Mouse (Mus musculus) heart, postnatal 0 days (tissue): ENCODE measurements around the gene Bud23.

Experiments used
- CTCF ChIP-seq: IDR thresholded peaks from 2 replicates; pipeline ENCODE4 v1.5.1; 2016; ENCODE audit warnings: antibody characterized with exemption, control low read depth, low read depth
- EP300 ChIP-seq: IDR thresholded peaks from 2 replicates; pipeline ENCODE4 v1.6.1; 2016; ENCODE audit warnings: antibody characterized with exemption, low read depth

DNA sequence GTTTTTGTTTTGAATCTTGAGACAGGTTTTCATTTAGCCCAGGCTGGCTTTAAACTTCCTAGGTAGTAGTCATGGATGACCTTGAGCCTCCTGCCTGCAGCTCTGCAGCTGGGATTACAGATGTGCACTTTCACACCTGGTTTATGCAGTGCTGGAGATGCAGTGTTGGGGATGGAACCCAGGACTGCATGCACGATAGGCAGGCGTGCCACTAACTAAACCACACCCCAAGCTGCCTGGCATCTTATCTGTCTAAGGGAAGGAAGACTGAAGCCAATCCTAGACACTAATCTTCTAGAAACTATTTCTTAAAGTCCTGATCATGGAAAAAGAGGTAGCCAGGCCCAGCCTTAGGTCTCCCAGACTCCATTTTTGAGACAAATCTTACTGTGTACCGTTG lies 5.7 kb upstream of the Bud23 start:
- TF ChIP-seq EP300 (no peak), CTCF (no peak)
